Mouse (Mus musculus) thymus, postnatal 0 days (tissue): Measurements from ENCODE around the gene Sfi1. TPM values are rescaled to one million over a fixed set of nuclear protein-coding genes. Genes with fewer than 3 reads are reported as not detected.
"Not testable (repeated sequence)": the region's sequence is repeated elsewhere in the genome, so short reads cannot be mapped to it uniquely, and the experiment has no call there.

Source experiments
- DNase-seq: peaks from one replicate; pipeline ENCODE4 v3.0.0-alpha.2; 2015; ENCODE audit warnings: low spot score
- polyA plus RNA-seq: library from polyadenylated mRNA; unstranded; fragments of >200 nt; fragmentation: Nextera tagmentation; extraction: Ambion mirVana; gene quantifications from 2 replicates; pipeline ENCODE4 v1.2.1, GENCODE M21; 2015

Sfi1 gene
- polyA plus RNA-seq, 1 experiment from 2014 or later: 14.0 TPM

DNA sequence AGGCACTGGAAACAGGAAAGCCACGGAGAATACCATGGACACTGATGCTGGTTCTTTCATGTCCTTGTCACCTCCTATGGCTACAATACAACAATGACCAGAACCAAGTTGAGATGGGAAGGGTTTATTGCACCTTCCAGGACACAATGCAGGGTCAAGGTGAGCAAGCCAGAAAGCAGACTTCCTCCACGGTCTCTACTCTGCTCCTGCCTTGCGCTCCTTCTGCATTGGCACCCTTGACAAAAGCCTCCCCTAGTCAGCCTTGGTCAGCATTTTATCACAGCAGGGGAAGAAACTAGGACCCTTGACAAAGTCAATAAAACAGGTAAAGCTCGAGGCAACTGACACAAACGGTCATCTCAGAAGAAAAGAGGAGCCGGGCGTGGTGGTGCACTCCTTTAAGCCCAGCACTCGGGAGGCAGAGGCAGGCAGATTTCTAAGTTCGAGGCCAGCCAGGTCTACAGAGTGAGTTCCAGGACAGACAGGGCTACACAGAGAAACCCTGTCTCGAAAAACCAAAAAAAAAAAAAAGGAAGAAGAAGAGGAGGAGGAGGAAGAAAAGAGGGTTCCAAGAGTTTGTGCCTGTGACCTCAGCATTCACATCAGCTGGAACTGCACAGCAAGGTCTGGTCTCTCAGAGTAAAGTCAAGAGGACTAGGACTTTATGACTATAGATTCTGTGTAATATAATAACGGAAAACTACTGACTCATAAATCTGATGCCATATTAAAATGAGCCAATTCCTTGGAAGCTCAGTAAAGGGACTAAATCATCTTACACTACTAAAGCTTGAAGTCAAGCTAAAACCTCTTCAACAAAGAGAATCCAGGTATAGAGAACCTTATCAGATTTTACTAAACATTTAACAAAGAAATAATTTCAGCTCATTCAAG lies 19.6 kb downstream of the Sfi1 start:
- peak; percentile 19 for DNase-seq

DNA sequence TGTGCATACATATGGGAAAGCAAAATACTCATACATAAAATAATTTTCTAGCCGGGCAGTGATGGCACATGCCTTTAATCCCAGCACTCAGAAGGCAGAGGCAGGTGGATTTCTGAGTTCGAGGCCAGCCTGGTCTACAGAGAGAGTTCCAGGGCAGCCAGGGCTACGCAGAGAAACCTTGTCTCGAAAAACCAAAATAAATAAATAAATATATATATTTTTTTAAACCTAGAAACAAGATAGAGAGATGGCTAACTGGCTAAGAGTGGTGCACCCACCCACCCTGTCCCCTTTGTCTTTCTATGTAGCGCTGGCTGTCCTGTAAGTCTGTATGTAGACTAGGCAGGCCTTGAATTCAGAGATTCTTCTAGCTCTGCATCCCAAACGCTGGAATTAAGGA lies 20.7 kb downstream of the Sfi1 start:
- not testable (repeated sequence) for DNase-seq

DNA sequence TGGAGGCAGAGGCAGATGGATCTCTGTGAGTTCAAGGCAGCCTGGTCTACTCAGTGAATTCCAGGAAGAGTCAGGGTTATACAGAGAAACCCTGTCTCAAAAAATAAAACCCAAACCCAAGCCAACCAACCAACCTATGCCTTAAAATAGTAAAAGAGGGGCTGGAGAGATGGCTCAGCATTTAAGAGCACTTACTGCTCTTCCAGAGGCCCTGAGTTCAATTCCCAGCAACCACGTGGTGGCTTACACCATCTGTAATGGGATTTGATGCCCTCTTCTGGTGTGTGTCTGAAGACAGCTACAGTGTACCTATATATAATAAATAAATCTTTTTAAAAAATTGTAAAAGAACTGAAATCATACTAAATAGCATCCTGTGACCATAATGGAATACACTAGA lies 21.3 kb downstream of the Sfi1 start:
- not testable (repeated sequence) for DNase-seq

DNA sequence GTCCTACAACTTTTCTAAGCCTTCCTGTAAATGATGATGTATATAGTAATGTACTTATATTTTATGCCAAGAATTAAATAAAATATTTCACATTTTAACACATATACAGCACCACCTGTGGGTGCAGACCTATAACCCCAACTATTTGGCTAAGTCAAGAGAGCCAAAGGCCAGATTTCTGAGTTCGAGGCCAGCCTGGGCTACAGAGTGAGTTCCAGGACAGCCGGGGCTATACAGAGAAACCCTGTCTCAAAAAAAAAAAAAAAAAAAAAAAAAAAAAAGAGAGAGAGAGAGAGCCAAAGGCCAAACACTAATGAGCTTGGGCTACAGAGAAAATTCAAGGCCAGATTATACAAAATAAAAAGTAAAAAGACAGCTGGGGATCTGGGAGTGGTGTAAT lies 24.2 kb downstream of the Sfi1 start:
- not testable (repeated sequence) for DNase-seq

DNA sequence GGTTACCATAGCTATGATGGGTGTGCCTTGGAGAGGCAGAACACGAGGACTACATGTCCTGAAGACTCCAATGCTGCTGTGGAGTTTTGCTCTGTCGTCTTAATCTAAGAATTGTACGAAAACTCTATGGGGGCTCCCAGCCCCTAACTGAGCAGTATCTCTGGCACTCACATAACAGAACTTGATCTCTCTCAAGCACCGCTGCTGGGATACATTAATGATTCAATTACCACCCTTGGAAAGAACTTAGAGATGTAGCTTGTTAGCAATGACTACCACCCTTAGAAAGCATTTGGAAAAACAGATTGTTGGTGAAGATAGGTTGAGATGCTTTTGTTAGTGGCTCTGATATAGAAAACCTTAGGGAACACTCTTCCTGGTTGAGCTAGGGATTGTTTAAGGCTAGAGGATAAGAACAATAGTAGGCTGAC lies 25.7 kb downstream of the Sfi1 start:
- peak; percentile 1 for DNase-seq

DNA sequence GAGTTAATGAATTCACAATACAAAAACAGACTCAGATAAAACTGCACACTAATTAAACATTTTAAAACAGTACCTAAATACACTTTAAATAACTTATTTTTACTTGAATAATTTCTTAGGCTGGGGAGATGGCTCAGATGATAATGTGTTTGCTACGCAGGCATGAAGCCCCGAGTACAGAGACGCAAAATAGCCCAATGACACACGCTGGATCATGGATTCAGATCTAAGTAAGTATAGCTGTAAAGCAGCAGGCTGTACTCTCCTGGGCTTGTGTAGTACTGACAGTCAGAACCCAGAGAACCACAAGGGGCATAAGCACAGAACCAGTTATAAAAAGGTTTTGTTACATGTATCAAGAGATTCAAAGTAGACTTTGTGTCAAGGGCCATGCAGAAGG lies 26.1 kb downstream of the Sfi1 start:
- not testable (repeated sequence) for DNase-seq

DNA sequence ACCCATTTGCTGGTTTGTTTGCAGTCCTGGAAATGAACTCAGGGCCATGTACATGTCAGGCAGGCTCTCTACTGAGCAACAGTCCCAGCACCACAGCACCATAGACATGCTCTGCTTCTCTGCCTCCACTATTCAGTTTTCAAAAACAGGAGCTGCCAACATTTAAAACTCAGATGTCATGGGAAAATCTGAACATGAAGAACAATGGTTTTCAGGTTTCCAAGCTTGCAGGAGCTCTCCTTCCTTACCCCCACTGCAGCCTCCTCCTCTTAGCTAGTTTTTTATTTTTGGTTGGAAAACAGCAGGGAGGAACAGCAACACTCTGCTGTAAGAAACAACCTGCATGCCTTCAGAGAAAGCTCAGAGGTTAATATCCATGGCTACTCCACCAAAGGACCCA lies 26.9 kb downstream of the Sfi1 start:
- DNase-seq: peak; percentile 9

DNA sequence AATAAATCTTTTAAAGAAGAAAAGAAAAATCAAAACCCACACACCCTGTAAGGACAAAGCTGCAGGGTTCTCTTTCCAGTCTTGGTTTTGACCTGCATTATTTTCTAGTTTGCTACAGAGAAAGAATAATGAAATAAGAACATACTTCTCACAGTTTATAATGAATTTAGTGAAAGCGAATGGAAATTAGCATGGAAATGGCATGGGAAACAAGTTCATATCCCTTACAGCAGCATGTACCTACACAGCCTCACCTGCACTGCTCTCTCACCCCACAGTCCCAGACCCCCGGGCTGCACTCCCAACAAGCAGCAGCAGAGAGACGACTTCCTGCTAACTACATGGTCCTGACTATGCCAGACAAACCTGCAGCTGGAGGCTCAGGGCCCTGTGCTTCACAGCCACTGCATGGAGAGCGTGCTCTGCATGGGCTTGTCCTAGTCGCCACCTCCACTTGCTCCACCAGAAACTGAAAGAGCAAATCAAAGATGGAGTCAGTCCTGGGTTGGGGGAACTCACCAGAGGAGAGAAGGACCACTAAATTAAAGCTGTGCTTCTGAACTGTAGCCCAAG lies 28.0 kb downstream of the Sfi1 start:
- DNase-seq: peak; percentile 17

DNA sequence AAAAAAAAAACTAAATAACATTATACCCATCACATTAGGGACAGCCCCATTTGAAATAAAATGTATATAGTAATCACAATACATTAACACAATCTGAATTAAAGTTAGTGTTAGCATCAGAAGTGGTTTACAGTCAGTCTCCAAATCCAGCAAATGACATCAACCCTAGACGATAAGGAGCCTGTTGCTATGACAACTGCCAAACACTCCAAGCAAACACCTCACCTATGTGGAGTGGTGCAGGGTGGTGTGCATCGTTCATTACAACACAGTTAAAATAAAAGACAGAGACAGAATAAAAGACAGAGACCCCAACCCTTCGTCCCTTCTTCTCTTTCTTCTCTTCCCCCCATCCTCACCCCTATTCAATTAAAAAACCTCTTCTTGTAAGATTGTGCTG lies 29.6 kb downstream of the Sfi1 start:
- DNase-seq: not testable (repeated sequence)

DNA sequence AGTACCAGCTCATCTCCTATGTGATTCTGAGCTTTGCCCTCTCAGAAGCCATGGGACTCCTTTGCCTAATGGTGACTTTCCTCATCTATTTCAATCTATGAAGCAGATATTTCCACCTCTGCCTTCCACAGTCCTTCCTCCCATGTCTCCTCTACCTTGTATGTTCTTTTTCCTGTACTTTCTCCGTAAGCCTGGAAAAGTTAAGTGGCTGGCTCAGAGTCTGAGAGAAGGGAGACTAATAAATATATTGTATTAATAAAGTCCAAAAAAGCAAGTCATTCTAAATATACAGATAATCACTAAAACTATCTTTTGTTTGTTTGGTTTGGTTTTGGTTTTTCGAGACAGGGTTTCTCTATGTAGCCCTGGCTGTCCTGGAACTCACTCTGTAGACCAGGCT lies 30.1 kb downstream of the Sfi1 start:
- peak; percentile 15 for DNase-seq

DNA sequence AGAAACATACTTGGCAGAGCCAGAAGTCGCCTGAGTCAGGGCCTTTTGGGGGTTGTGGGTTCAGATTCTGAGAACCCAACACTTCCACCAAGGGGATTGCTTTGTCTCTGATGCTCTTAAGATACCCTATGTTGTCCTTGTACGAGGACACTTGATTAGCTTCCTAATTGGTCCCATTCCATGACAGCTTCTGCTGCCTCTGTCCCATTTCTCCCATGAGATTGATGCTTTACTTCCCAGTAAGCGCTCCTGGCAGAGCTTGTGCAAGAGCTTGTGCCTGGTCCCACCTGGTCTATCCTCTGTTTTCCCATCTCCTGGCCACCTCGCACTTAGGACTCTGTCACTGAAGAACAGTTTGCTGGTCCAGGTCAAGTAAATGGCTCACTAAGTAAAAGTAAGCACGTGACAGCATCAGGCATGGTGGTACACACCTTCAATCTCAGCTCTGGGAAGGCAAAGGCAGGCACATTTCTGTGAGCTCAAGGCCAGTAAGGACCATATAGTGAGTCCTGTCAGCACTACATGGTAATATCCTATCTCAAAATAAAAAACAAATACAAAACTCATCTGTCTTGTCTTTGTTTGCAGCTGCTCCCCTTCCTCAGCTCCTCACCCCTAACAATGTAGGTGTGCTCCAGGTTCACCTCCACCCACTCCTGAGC lies 30.9 kb downstream of the Sfi1 start:
- peak; percentile 7 for DNase-seq

DNA sequence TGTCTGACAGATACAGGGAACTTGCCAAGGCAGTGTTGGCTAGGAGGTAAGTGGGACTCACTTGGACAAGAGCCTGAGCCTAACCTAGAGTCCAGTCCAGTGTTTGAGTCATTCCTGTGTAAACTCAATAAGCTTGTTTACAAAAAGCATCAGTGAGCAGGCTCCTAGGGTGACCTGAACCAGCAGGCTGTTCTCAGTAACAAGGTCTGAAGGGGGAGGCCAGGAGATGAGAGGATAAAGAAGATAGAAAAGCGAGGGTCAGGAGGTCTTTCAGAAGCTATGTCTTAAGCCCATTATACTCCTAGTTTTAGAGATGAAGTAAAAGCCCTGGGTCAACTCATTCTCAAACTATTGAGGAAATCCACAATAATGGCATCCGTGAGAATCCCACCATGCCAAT lies 31.9 kb downstream of the Sfi1 start:
- DNase-seq: peak; percentile 16

DNA sequence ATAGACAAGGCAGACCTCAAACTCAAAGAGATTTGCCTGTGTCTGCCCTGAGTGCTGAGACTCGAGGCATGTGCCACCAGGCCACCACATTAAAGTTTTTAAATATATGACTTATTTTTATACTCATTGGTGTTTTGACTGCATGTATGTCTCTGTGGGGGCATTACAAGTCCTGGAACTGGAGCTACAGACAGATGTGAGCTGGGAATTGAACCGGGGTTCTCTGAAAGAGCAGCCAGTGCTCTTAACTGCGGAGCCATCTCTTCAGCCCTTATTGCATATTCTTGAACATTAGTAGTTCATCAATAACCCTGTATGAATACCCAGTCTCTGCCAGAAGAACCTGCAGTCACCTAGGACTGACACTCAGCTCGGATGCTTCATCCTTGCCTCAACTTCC lies 34.5 kb downstream of the Sfi1 start:
- DNase-seq: not testable (repeated sequence)

DNA sequence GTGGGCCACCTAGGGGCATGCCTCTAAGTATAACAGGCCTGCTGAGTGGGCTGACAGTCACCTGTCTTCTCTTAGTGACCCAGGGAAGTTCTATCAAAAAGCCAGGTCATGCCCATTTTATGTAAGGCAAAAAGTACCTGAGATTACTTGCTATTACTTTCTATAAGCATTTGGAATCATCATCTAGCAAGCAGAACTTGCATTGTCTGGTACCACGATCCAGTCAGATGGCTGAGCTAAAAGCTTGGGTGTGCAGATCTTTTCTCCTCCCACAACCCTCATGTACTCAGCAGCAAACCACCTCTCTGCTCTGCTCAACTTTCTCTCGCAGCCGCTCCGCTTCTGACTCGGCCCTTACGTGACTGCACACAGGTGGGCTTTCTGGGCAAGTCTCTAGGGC lies 35.3 kb downstream of the Sfi1 start:
- DNase-seq: not testable (repeated sequence)

DNA sequence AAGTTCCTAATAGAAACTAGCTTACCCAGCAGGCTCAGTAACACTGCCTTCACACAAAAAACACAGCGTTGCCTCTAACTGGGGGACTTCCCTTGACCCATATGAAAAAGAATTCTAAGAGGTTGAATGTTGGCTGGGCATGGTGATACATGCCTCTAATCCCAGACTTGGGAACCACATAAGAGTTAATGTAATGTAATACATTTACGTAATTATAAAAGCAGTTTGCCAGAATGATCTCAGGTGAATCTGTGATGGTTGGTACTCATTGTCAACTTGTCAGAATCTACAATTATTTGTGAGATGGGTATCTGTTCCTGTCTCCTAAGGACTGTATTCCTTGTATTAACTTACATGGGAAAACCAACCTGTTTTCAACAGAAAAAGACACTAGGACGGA lies 36.3 kb downstream of the Sfi1 start:
- not testable (repeated sequence) for DNase-seq

DNA sequence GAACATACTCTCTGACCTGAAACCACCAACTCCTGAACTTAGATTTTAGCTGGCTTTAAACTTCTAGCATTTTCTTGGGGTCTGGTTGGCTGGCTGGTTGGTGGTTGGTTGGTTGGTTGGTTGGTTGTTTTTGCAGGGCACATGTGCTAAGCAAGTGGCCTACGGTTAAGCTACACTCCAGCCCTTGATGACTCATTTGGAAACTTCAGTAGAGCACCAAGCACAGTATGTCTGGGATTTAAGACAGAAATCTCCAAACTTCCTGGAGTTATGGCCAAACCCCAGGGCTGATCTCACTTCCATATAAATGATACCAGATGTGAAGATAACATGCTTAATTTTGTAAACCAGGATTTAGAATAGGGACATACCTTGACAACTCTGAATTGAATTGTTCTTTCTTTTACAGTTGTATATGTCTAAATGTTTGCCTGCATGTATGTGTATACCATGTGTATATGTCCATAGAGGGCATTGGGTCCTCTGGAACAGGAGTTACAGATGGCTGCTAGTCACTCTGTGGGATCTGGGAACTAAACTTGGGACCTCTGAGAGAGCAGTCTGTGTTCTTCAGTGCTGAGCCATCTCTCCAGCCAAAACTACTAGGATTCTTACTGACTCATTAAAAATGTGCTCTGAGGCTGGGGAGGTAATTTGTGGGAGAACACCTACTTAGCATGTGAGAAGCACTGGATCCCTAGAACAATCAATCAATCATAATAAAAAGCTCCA lies 39.4 kb downstream of the Sfi1 start:
- DNase-seq: peak; percentile 29

DNA sequence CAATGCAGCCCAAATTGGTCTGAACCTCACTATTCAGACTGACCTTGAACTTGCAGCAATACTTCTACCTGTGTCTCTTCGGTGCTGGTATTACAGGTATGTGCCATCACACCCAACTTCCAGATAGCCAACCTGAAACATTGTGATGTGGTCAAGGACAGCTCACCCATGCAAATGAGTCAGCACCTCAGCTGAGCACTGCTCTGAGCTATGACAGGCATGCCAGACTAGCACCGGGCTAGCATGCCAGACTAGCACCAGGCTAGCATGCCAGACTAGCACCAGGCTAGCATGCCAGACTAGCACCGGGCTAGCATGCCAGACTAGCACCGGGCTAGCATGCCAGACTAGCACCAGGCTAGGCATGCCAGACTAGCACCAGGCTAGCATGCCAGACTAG lies 41.9 kb downstream of the Sfi1 start:
- not testable (repeated sequence) for DNase-seq

DNA sequence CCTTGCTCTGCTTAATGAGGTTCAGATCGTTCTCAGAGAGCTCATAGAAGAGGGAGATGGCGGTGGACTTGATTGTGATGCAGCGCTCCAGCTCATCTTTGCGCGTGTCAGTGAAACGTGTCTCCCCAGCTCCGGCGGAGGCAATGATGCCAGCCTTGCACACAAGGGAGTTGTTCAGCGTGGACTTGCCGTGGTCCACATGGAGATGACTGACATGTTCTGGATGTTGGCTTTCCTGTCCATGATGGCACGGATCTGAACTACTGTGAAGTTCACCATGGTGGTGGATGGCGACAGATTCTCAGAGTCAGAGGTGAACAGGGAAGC lies 42.6 kb downstream of the Sfi1 start:
- not testable (repeated sequence) for DNase-seq

DNA sequence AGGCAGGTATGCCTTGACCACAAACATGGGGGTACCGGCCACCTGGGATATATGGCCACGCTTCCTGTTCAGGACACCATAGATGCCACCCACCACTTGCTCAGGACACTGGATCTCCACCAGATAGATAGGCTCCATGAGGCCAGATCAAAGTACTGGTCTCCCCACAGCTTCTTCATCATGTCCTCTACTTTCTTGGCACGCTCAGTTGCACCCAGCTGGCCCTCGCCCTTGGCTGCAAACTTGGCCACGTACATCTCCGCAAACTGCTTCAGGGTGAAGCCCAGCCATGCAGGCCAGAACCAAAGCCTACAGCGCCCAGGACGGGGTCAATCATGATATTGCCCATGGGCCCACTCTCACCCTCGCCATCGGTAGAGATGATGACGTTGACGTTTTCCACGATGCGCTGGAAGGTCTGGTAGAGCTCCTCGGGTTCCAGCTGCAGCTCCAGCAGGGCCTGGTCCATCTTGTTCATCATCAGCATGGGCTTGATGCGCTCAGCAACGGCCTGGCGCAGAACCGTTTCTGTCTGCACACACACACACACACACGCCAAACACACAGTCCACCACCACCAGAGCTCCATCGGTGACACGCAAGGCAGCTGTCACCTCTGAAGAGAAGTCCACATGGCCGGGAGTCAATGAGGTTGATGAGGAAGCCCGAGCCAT lies 43.1 kb downstream of the Sfi1 start:
- DNase-seq: not testable (repeated sequence)

DNA sequence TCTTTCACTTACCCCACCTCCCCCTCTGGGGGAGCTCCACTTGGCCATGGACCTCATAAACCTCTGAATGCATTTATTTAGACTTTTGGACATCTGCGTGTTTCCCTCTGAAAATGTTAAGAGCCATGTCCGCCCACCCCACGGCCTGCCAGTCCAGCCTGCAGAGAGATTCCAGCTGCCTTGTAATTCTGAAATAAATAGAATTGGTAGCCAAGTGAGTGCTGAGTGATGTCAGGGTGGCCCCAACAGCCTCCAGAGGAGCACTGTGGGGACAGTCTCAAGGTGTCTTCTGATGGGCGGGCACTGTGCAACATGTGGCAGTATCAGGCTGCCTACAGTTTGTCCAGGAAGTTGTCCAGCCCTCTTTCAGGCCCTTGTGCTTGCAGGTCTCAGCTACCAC lies 43.8 kb downstream of the Sfi1 start:
- not testable (repeated sequence) for DNase-seq

DNA sequence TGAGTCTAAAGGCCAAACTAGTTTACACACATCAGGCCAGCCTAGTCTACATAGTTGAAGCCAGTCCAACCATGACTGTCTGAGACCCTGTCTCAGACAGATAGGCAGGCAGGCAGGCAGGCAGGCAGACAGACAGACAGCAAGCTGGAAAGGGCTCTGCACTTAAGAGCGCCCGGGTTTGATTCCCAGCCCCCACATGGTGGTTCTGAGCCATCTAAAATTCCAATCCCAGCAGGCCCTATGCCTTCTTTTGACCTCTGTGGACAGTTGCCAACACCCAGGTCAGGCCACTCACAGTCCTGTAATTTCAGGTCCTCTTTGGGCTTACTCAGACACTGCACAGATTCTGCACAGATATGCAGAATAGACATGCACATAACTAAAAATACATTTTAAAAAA lies 46.5 kb downstream of the Sfi1 start:
- not testable (repeated sequence) for DNase-seq
